Mouse (Mus musculus) midbrain, embryonic 15.5 days (tissue): ENCODE measurements at regions not wholly inside any gene's neighbourhood (a gene's known extent, or its start where the extent isn't known, plus 50 kb on each side); places are given as distances from the start of the nearest gene placed in this dataset.
"Not testable (repeated sequence)": the region's sequence is repeated elsewhere in the genome, so short reads cannot be mapped to it uniquely, and the experiment has no call there.

Experiments
- ATAC-seq: fragments of 200-750 bp; cut with Nextera tagmentation; replicated peaks from 2 replicates; pipeline ENCODE4 v1.8.0; 2017; ENCODE audit warnings: moderate TSS enrichment
- H3K27ac ChIP-seq: fragments of 300-500 bp; sonication (generic); 2 replicates; pipeline ENCODE4 v1.5.1; 2015; ENCODE audit warnings: mild to moderate bottlenecking, inconsistent platforms
- H3K27me3 ChIP-seq: fragments of 300-500 bp; sonication (generic); replicated peaks from 2 replicates; pipeline ENCODE4 v1.6.1; 2015; ENCODE audit warnings: inconsistent platforms
- H3K36me3 ChIP-seq: fragments of 300-500 bp; sonication (generic); replicated peaks from 2 replicates; pipeline ENCODE4 v1.6.1; 2015; ENCODE audit warnings: inconsistent platforms
- H3K4me1 ChIP-seq: fragments of 300-500 bp; sonication (generic); 2 replicates; pipeline ENCODE4 v1.6.1; 2015; ENCODE audit warnings: inconsistent platforms
- H3K4me2 ChIP-seq: fragments of 300-500 bp; sonication (generic); 2 replicates; pipeline ENCODE4 v1.6.1; 2015; ENCODE audit warnings: inconsistent platforms, mild to moderate bottlenecking, moderate library complexity
- H3K4me3 ChIP-seq: fragments of 300-500 bp; sonication (generic); 2 replicates; pipeline ENCODE4 v1.5.1; 2015; ENCODE audit warnings: mild to moderate bottlenecking, inconsistent platforms
- H3K9ac ChIP-seq: fragments of 300-500 bp; sonication (generic); 2 replicates; pipeline ENCODE4 v1.6.1; 2015; ENCODE audit warnings: mild to moderate bottlenecking, inconsistent platforms
- H3K9me3 ChIP-seq: fragments of 300-500 bp; sonication (generic); 2 replicates; pipeline ENCODE4 v1.6.1; 2016; ENCODE audit warnings: inconsistent platforms
- WGBS: fragments of 180-500 bp; shearing (Covaris S2); methylation state at CpG from one replicate; pipeline ENCODE4 v1.1.7; 2015; ENCODE audit warnings: mixed read lengths; 5-methylcytosine and 5-hydroxymethylcytosine counted together

- H3K9ac ChIP-seq, result no peak overlapping the region
- H3K9me3 ChIP-seq, result no peaks in the 10 kb centered on the region
- no peak overlapping the region for H3K27ac ChIP-seq
- H3K4me2 ChIP-seq, result no peak overlapping the region
- no peaks in the 10 kb centered on the region for H3K36me3 ChIP-seq
- no peak for ATAC-seq
- no peaks in the 10 kb centered on the region for H3K27me3 ChIP-seq
- no peaks in the 10 kb centered on the region for H3K4me1 ChIP-seq
- no peak overlapping the region for H3K4me3 ChIP-seq
Observed at GRCm38 (mm10) chr6:26332226-26332625, 523.2 kb upstream of the Pot1a start.

GRCm38 (mm10) chr6:26304147-26304546, 495.1 kb upstream of the Pot1a start:
- Histone ChIP-seq H3K4me2 (no peak overlapping the region), H3K4me1 (no peaks in the 10 kb centered on the region), H3K9me3 (no peaks in the 10 kb centered on the region), H3K36me3 (no peaks in the 10 kb centered on the region), H3K4me3 (no peak overlapping the region), H3K9ac (no peak overlapping the region), H3K27ac (no peak overlapping the region), H3K27me3 (no peaks in the 10 kb centered on the region)
- 86% methylated on average over 1 of the region's 1 CpGs for WGBS
- ATAC-seq, result no peak

- not testable (repeated sequence) for H3K4me1 ChIP-seq, H3K4me2 ChIP-seq, H3K9me3 ChIP-seq, H3K27me3 ChIP-seq, H3K4me3 ChIP-seq, H3K27ac ChIP-seq, ATAC-seq, H3K36me3 ChIP-seq, H3K9ac ChIP-seq
- WGBS, result 51% methylated on average over 2 of the region's 2 CpGs
Observed at GRCm38 (mm10) chr6:26301564-26301963, 492.5 kb upstream of the Pot1a start.

- Histone ChIP-seq H3K4me3 (no peak overlapping the region), H3K9ac (no peak overlapping the region), H3K9me3 (no peaks in the 10 kb centered on the region), H3K27ac (no peak overlapping the region), H3K4me1 (no peaks in the 10 kb centered on the region), H3K4me2 (no peak overlapping the region), H3K36me3 (no peaks in the 10 kb centered on the region), H3K27me3 (no peaks in the 10 kb centered on the region)
- ATAC-seq, result 0 out of 2 replicates have a peak, but pooled peaks have one; percentile 30
Observed at GRCm38 (mm10) chr6:26299208-26299607, 490.2 kb upstream of the Pot1a start.

- H3K27me3 ChIP-seq, H3K9ac ChIP-seq, H3K27ac ChIP-seq, H3K36me3 ChIP-seq, H3K9me3 ChIP-seq, ATAC-seq, H3K4me2 ChIP-seq, H3K4me3 ChIP-seq, H3K4me1 ChIP-seq: not testable (repeated sequence)
- 93% methylated on average over 6 of the region's 6 CpGs for WGBS
Observed at GRCm38 (mm10) chr6:26297420-26297819, 488.4 kb upstream of the Pot1a start.

- WGBS, result 85% methylated on average over 1 of the region's 1 CpGs
- Histone ChIP-seq H3K27me3 (no peaks in the 10 kb centered on the region), H3K4me2 (no peak overlapping the region), H3K36me3 (no peaks in the 10 kb centered on the region), H3K4me3 (no peak overlapping the region), H3K9me3 (no peaks in the 10 kb centered on the region), H3K27ac (no peak overlapping the region), H3K4me1 (no peaks in the 10 kb centered on the region), H3K9ac (no peak overlapping the region)
- ATAC-seq, result no peak
Observed at GRCm38 (mm10) chr6:26287900-26288299, 478.9 kb upstream of the Pot1a start.
